Mouse (Mus musculus): ENCODE data around the gene Tlr5.

GRCm38 (mm10) chr1:182963329-182963728 is 8.7 kb downstream of the Tlr5 start:
- TF ChIP-seq CTCF (IDR thresholded peaks at IDR 0.05; ENCODE audit: borderline replicate concordance, insufficient read depth, low read length) (no peak), POLR2A (IDR thresholded peaks at IDR 0.05; ENCODE audit: low read depth, low read length) (no peak)
